Mouse (Mus musculus) neutrophil, adult 65 days (primary cell): ENCODE results near the gene Gm10037. TPM values are rescaled to one million over a fixed set of nuclear protein-coding genes. Genes with fewer than 3 reads are reported as not detected.

Experiments
- total RNA-seq: library from RNA; stranded (reverse); gene quantifications from 2 replicates; pipeline ENCODE4 v1.2.4, GENCODE M21; 2023

The Gm10037 gene
- not detected in 2 replicates for total RNA-seq

DNA sequence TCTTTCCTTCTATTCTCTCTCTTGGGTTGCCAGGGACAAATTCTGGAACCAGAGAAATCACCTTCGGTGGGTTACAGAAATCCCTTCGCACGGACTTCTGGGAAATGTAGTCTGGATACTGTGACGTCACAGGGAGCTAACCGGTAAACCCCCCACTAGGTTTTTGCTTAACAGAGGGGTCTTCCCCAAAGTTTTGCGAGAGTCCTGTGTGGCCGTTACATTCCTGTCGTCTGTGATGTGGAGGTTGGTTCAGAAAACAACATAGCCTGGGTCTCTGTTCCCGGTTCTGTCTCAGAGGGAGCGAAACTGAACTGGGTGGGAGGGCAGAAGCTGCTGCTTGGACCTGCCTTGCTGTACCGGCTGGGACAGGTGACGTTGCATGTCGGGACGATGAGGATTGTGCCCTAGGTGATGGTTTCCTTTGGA is at the start of gene Gm10037:
Gene Gm10037, plus strand, starts transcription at position 196 of the 426 bp plus-strand sequence.

DNA sequence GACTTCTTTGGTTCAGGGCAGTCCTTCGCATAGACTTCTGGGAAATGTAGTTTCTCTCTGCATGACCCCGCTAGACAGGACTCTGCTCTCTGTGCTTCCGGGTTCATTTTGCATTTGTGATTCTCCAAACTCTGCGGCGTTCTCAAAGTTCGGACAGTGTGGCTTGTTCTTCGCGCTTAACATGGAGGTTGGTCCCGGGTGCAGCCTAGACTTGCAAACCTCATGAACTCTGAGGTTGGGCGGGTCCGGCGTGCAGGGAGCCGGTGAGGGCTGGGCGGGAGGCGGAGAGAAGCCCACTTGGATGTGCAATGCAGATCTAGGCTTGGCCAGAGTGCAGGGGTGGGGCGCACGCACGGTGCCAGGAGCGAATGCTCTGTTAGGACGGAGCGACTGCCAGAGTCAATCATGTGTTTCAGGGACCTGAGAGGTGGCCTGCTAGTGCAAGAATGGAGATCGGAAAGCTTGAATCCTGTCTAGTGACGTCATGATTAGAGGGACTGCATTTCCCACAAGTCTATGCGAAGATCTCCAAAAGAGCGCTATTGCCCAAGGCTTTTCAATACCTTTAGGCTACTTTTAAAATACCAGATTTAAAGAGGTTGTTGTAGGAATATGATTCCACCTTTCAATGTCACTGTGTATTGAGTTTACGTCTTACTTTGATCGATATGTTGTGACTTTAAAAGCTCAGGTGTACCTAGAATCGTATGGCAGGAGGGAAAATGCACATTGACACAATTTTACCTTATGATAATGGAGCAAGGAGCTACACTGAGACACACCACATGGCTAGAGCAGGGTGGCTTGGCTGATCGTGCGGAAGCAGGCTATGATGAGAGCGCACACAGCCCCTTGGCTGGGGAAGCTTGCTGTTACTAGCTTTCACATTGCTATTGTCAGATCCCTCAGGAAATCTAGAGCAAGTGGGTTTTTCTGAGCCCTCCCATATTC is 16.9 kb upstream of the Gm10037 start, which contains the start of gene Zfp273:
Gene Zfp273, plus strand, starts transcription at position 31 of the 951 bp plus-strand sequence.

DNA sequence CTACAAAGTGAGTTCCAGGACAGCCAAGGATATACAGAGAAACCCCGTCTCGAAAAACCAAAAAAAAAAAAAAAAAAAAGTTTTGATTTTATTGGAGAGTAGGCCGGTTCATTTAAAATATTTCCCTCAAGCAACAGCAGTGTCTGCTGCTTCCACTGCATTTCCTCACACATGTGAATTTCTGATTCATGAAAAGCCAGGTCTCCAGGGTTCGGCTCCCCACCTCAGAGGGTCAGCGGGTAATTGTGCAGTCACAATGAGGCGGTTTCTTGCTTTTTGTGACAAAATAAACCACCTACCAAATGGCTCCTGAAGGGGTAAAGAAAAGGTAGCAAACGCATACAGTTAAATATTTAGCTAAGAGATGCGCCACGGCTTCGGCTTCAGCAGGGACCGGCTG is 32.1 kb downstream of the Gm10037 start, which contains the start of gene BC048507:
Gene BC048507, plus strand, starts transcription at position 301 of the 400 bp plus-strand sequence.

Other genes starting within 250 kb of the Gm10037 start
- 9.9 and 12.7 TPM in 2 replicates for gene Zfp729b, start 221.4 kb upstream of the Gm10037 start, total RNA-seq
- 2.8 and 3.4 TPM in 2 replicates for gene Gm49345, start 193.3 kb upstream of the Gm10037 start, total RNA-seq
- gene Zfp729a, start 193.3 kb upstream of the Gm10037 start, total RNA-seq = 14.1 and 15.2 TPM in 2 replicates
- gene Zfp738, start 144.0 kb upstream of the Gm10037 start, total RNA-seq = 3.5 and 5.1 TPM in 2 replicates
- 3.6 and 4.3 TPM in 2 replicates for gene Zfp65, start 101.9 kb upstream of the Gm10037 start, total RNA-seq
- 1.5 and 2.3 TPM in 2 replicates for gene Zfp85, start 75.9 kb upstream of the Gm10037 start, total RNA-seq
- gene Zfp493, start 51.4 kb upstream of the Gm10037 start, total RNA-seq = 0.11 TPM in 1 of 2 replicates, not detected in the other
- 0.85 and 1.1 TPM in 2 replicates for gene Zfp273, start 17.4 kb upstream of the Gm10037 start, total RNA-seq
- gene BC048507, start 32.2 kb downstream of the Gm10037 start, total RNA-seq = not detected in 2 replicates